Mouse (Mus musculus): ENCODE results near the gene Itpk1.

Gene Itpk1

GRCm38 (mm10) chr12:102689773-102690563 is 14.8 kb downstream of the Itpk1 start:
- no peak for DNase-seq

GRCm38 (mm10) chr12:102686321-102686720 is 18.4 kb downstream of the Itpk1 start:
- DNase-seq = peak in 1 of 2 experiments; percentile 8

- peak in 1 of 2 experiments; percentile 33 for DNase-seq
Observed at GRCm38 (mm10) chr12:102685523-102685931, 19.2 kb downstream of the Itpk1 start.

DNA sequence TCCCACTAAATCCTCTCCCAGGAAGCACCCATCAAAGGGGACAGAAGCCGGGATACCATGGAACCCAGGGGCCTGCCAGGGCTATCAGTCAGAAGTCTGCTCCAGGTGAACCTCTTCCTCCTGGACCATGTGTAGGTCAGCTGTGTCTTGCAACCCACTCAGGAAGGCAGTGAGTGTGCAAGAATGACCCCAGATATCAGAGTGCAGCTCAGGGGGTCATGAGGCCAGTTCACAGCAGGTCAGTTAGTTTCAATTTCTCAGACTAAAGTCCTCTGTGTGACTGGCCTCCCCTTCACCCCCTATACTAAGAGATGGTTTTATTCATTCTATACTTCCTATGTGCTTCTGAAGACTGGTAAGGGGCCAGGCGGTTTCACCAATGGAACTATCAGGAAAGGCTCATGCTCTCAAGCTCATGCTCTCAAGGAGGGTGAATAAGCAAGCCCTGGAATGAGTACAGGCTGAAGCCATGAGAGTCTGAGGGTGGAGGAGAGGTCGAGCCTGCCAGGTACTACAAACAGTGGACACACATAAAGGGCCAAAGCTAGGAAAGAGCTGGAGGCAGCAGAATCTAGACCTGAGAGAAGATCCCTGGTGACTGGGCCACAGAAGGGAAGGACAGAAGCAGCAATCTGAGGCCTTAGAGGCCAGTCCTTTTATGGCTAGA is 19.9 kb downstream of the Itpk1 start:
- no peak for DNase-seq

GRCm38 (mm10) chr12:102683979-102684378 is 20.8 kb downstream of the Itpk1 start:
- peak in 1 of 2 experiments; percentile 20 for DNase-seq

- DNase-seq = no peak
Observed at GRCm38 (mm10) chr12:102683438-102683837, 21.3 kb downstream of the Itpk1 start.

GRCm38 (mm10) chr12:102682722-102683299 is 21.9 kb downstream of the Itpk1 start:
- DNase-seq = peak in 1 of 2 experiments; percentile 64

- peak in 1 of 2 experiments; percentile 55 for DNase-seq
Observed at GRCm38 (mm10) chr12:102682085-102682484, 22.6 kb downstream of the Itpk1 start.

DNA sequence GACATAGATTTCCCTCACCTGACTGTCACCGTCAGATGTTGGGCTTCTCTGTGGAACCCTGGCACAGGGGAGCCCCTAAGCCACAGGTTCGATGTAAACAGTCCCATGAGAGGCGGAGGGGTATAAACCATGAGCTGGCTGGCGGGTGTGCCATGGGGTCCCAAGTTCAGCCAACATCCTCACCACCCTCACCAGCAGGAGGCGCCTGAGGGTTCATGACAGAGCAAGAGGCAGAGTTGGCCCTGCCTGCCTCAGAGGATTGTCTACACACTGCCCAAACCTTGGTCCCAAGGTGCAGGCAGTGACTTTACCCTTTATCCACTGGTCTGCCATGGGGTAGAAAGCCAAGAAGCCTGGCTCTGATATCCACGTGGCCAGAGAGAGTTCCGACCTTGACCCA is 23.1 kb downstream of the Itpk1 start:
- DNase-seq = no peak

DNA sequence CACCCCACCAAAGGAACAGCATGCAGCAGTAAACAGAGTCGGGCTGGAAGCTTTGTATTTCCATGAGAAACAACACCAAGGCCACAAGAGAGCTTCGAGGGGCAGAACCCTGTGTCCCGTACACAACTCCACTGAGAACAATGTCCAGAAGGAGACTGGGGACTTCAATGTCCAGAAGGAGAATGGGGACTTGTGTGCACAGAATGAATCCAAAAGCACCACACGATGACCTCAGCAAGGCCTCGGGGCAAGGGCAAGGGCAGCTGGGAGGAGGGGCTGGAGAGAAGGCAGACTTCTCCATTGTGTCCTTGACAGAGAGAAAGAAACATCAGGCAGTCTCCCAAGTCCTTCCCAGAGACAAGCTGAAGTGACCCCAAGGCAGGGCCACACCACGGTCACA is 25.9 kb downstream of the Itpk1 start:
- DNase-seq = no peak

- DNase-seq = no peak
Observed at GRCm38 (mm10) chr12:102677089-102677488, 27.6 kb downstream of the Itpk1 start.

DNA sequence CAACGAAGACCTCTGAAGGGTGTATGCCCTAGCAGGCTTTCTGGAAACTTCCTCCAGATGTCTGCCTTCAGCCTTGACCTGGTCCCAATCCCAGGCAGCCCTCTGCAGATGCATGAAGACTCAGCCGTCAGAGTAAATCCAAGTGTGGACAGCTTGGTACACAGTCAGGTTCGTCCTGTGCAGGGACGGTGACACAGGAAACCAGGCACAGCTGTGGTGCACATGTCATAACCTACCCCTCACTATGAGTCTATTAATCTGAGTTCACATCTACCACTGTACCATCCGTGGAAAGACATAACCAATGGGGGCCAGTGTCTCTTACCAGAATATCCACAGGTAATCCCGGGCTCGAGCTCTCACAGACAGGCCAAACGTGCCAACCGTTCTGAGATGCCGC is 30.2 kb downstream of the Itpk1 start:
- no peak for DNase-seq

GRCm38 (mm10) chr12:102674123-102674522 is 30.6 kb downstream of the Itpk1 start:
- no peak for DNase-seq

DNA sequence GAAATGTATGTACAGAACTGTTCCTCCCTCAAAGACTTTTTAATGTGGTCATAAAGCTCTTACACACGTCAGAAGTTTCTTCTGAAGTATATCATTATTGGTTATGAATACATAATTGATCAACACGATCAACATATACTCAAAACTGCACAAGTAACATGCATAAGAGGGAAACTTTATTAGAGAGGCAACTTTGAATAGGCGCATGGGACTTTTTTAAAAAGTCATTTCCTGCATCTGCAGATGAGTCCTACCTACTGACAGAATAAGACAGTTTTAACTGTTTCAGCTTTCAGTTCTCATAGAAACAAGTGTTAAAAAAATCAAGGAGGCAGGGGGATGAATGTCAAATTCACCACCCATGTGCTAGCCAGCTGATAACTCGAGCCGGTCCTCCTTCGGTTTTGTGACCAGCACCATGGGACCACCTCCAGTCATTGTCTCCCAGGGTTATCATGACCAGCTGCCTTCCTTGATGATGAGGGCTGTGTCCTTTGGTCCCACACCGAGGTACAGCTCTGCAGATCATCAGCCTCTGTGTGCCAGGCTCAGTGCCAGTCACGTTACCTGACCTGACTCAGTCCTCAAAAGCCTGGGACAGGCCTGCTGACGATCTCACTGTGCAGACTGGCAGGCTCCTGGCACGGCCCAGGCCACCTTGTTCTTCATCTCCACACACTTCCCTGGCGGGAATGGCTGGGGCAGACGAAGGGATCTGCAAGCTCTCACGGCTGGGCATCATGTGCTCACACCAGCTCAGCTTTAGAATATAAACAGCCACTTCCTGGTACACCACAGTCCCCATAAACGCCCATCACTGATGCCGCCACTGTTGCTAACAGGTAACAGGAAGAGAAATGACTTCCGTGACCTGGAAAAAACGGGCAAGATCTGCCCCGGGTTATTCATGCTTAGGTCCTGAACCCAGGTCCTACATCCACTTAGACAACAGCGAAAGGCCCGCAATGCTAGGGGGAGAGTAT is 31.6 kb downstream of the Itpk1 start:
- DNase-seq = peak; percentile 68 to 74

DNA sequence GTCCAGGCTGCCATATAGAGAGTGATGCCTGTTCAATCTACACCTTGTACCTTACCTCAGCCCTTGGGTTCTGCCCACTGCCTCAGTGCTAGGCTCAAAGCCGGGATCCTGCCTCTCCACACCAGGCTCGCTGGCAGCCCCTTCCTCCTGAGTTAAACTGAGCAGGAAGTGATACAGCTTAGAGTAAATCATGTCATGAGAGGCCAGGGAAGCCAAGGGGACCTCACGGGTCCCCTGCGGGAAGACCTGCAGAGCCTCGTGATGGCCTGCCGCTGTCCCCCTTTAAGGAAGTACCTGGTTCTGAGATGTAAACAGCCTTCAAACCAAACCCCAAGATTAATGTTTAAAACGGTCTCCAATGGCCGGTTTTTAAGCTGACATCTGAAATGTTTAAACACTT is 32.6 kb downstream of the Itpk1 start:
- no peak for DNase-seq

DNA sequence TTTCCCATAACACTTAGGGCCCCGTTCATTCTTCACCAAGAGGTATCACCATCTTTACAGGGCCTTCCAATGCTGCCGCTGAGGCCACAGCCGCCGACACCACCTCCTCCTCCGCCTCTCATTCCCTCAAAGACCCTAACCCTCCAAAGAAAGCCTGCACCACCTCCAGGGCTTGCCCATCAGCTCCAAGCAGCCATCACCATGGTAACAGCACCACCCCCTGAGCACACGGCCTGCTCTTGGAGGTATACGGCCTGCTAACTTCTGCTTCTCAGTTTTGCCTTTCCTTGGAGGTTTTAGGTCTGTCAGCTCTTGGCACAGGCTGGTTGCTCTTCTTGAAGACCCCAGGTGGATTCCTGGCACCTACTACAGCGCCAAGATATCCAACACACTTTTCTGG is 33.9 kb downstream of the Itpk1 start:
- DNase-seq = no peak

- DNase-seq = no peak
Observed at GRCm38 (mm10) chr12:102665465-102666202, 39.1 kb downstream of the Itpk1 start.

DNA sequence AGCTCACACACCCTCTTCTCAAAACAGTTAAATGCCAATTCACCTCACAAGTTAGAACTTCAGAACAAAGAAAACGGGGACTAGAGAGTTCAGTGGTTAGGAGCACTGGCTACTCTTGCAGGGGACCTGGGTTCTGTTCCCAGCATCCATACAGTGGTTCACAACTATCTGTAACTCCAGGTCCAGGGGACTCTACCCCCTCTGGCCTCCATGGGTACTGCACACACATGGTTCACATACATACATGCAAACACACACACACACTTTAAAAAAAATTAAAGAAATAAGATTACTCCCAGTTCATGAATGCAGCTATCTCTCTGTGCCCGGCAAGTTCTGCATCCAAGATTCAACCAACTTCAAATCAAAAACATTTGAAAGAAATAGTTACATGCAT is 40.7 kb downstream of the Itpk1 start:
- no peak for DNase-seq

DNA sequence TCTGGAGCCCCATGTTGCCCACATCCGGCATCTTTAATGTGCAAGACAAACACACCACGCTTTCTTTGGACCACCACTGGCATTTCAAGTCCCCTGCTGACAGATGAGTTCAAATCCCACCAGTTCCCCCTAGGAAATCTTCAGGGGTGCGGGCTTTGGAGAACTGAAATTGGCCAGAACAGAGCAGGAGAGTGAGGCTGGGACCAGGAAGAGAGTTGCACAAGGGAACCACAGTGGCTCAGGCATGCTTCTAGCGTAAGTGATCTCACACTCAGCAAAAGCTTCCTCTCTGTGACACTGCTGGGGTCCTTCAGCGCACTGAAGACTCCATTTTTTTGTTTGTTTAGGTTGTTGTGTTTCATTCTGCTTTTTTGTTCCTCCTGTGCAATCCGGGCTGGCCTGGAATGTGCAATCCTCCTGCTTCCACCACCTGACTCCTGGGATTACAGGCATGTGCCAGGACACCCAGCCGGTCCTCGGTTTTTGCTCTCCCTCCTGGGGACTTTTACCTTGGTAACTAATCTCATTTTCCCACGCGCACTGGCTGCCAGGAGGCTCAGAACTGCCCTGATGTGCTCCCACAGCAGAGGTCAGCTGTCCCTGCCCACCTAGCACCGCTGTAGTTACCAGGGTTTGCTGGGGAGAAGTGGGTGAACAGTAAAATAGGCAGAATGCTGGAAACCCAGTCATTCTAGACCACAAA is 41.2 kb downstream of the Itpk1 start:
- no peak for DNase-seq

DNA sequence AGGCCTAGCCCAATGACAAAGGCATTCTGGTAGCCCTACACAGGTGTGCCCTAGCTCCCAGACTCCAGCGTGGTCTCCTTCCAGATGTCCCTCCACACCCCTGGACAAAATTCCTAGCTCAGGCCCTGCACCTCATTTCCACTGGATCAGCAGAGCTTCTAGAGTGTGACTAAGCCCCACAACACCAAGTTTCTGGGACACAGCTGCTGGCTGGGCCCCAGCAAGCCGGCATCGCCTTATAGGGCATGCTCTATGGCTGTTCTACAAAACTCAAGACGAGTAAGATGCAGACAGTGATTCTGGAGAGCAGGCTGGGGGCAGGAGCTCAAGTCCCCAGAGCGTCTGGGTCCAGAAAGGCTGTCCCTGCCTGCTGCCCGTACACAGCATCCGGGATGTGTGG is 43.0 kb downstream of the Itpk1 start:
- DNase-seq = peak in 1 of 2 experiments; percentile 45

All from cerebellum, postnatal 25 days (tissue).